Mouse (Mus musculus) T-helper 2 cell (primary cell): ENCODE data around the gene Pgls.

ENCODE experiments used
- in situ Hi-C: fragments of 300-600 bp; cut with MboI, MseI; formaldehyde crosslinking; loops from one replicate; pipeline ENCODE4 v1.15.1; 2025; ENCODE audit warnings: high pct_unique_total_duplicates

Gene Pgls

GRCm38 (mm10) chr8:71598375-71598774, 6.4 kb downstream of the Pgls start:
- in situ Hi-C loops: loop anchor here (5.0 kb wide), 1 partner anchor 36 kb away; no protein-coding TSS in a partner anchor

- in situ Hi-C loops: loop anchor here (5.0 kb wide), 1 partner anchor 37 kb away; no protein-coding TSS in a partner anchor
These were observed 6.9 kb downstream of the Pgls start for GRCm38 (mm10) chr8:71598841-71599240.

- in situ Hi-C loops: no loop called here
These were observed 10.1 kb downstream of the Pgls start for GRCm38 (mm10) chr8:71601939-71602665.

GRCm38 (mm10) chr8:71602666-71603334, 10.8 kb downstream of the Pgls start:
- in situ Hi-C loops: no loop called here

- in situ Hi-C loops: no loop called here
These were observed 12.0 kb downstream of the Pgls start for GRCm38 (mm10) chr8:71604021-71604420.

- in situ Hi-C loops: no loop called here
These were observed 19.1 kb downstream of the Pgls start, which contains the start of gene Colgalt1 for GRCm38 (mm10) chr8:71610822-71611651. TSS of gene Colgalt1 (plus strand) at chr8:71610998.

- in situ Hi-C loops: no loop called here
These were observed 20.2 kb downstream of the Pgls start for GRCm38 (mm10) chr8:71612141-71612540.

GRCm38 (mm10) chr8:71613418-71613817, 21.4 kb downstream of the Pgls start:
- in situ Hi-C loops: no loop called here

- in situ Hi-C loops: loop anchor here (5.0 kb wide), 1 partner anchor 98 kb away; no protein-coding TSS in a partner anchor
These were observed 27.8 kb downstream of the Pgls start for GRCm38 (mm10) chr8:71619786-71620185.

- in situ Hi-C loops: no loop called here
These were observed 33.1 kb downstream of the Pgls start for GRCm38 (mm10) chr8:71625088-71625487.

GRCm38 (mm10) chr8:71626753-71627152, 34.8 kb downstream of the Pgls start:
- in situ Hi-C loops: no loop called here

GRCm38 (mm10) chr8:71627265-71628099, 35.5 kb downstream of the Pgls start:
- in situ Hi-C loops: no loop called here

GRCm38 (mm10) chr8:71628396-71629095, 36.6 kb downstream of the Pgls start:
- in situ Hi-C loops: no loop called here

- in situ Hi-C loops: no loop called here
These were observed 37.2 kb downstream of the Pgls start for GRCm38 (mm10) chr8:71629096-71629697.

- in situ Hi-C loops: loop anchor here (5.0 kb wide), 1 partner anchor 67 kb away; no protein-coding TSS in a partner anchor
These were observed 37.8 kb downstream of the Pgls start for GRCm38 (mm10) chr8:71629781-71630212.

- in situ Hi-C loops: loop anchor here (5.0 kb wide), 1 partner anchor 68 kb away; no protein-coding TSS in a partner anchor
These were observed 38.8 kb downstream of the Pgls start for GRCm38 (mm10) chr8:71630761-71631160.

- in situ Hi-C loops: loop anchor here (5.0 kb wide), 1 partner anchor 70 kb away; no protein-coding TSS in a partner anchor
These were observed 39.9 kb downstream of the Pgls start for GRCm38 (mm10) chr8:71631897-71632296.

- in situ Hi-C loops: loop anchor here (5.0 kb wide), 1 partner anchor 71 kb away; no protein-coding TSS in a partner anchor
These were observed 41.2 kb downstream of the Pgls start for GRCm38 (mm10) chr8:71633164-71633563.

GRCm38 (mm10) chr8:71633981-71634667, 42.1 kb downstream of the Pgls start:
- in situ Hi-C loops: loop anchor here (5.0 kb wide), 1 partner anchor 72 kb away; no protein-coding TSS in a partner anchor
